In the genomic region with DNA sequence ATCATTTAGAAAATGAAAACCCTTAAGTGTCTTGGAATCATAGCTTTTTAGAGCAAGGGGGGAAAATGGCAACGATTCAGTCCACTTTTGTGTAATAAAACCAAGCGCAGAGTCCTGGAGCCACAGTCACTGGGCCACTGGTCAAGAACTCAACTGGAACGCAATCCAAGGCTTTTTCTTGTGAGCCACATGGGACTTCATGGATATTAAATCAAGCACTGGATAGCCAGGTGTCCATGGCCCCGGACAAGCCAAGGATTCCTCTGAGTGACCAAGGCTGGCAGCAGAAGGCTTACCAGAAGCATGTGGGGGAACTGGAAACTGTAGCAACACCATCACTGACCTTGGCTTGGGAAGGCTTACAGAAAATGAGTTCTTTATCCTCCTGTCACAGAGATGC, we compare ENCODE assay signal across 30 mouse cellular contexts. TPM values are rescaled to one million over a fixed set of nuclear protein-coding genes. Genes with fewer than 3 reads are reported as not detected.
DNase-seq lines count a peak whose midpoint lies in the region; TF ChIP-seq lines count a peak whose summit lies in the region.
"Had no signal": no experiment of that assay in that cellular context is flagged by ENCODE, and none has a peak within 500 bp of the region (broad histone marks: within the 10 kb centered on the region; RNA-seq: fewer than 3 reads in every experiment).

No protein-coding gene starts in this region.

- H3K27ac ChIP-seq in heart, embryonic 10.5 days: no peak overlapping the region
- no peak overlapping the region for H3K27ac ChIP-seq in layer of hippocampus, adult 2 months
- H3K27ac ChIP-seq: embryonic facial prominence, embryonic 10.5 days; embryonic facial prominence, embryonic 15.5 days; forebrain, embryonic 12.5 days; heart, embryonic 13.5 days; hindbrain, embryonic 10.5 days; left cerebral cortex, adult 2 months; limb, embryonic 12.5 days; liver, embryonic 15.5 days; stomach, embryonic 15.5 days had no signal

- peak; percentile 73 for DNase-seq in adrenal gland, adult 8-10 months
- no peak for DNase-seq in adrenal gland, postnatal 25 days
- DNase-seq in heart, adult 9 months (ENCODE audit: low spot score in 2 of 2): peak; percentile 28 to 31
- DNase-seq in heart, embryonic 10.5 days (ENCODE audit: low spot score): no peak
- peak; percentile 56 for DNase-seq in adrenal gland, postnatal 14 days
- peak; percentile 47 for DNase-seq in gastrocnemius, postnatal 14 days
- no peak for DNase-seq in layer of hippocampus, adult 2 months (ENCODE audit: low spot score in 2 of 2)
- DNase-seq in neural tube, embryonic 10.5 days (ENCODE audit: extremely low spot score, low spot score): no peak
- DNase-seq: cerebellum, adult 18-20 months; cerebellum, postnatal 25 days; forebrain, postnatal 0 days; heart, postnatal 10 days; kidney, adult 9 months; kidney, postnatal 14 days; lung, embryonic 14.5 days; lung, postnatal 14 days had no signal

- H3K4me3 ChIP-seq in heart, embryonic 10.5 days: no peak overlapping the region
- H3K4me3 ChIP-seq in layer of hippocampus, adult 2 months: no peak overlapping the region
- H3K4me3 ChIP-seq: embryonic facial prominence, embryonic 10.5 days; embryonic facial prominence, embryonic 15.5 days; forebrain, embryonic 12.5 days; heart, embryonic 13.5 days; hindbrain, embryonic 10.5 days; left cerebral cortex, adult 2 months; limb, embryonic 12.5 days; liver, embryonic 15.5 days; stomach, embryonic 15.5 days had no signal

- no peak for TF ChIP-seq CTCF in layer of hippocampus, adult 2 months (conservative IDR thresholded peaks at IDR 0.05)

- no peaks in the 10 kb centered on the region for H3K4me1 ChIP-seq in heart, embryonic 10.5 days
- H3K4me1 ChIP-seq: heart, embryonic 13.5 days; limb, embryonic 12.5 days; liver, embryonic 15.5 days; stomach, embryonic 15.5 days had no signal

- H3K9me3 ChIP-seq in heart, embryonic 10.5 days: no peaks in the 10 kb centered on the region
- H3K9me3 ChIP-seq: embryonic facial prominence, embryonic 10.5 days; embryonic facial prominence, embryonic 15.5 days; forebrain, embryonic 12.5 days; G1E; heart, embryonic 13.5 days; hindbrain, embryonic 10.5 days; limb, embryonic 12.5 days; liver, embryonic 15.5 days; stomach, embryonic 15.5 days had no signal

- intact Hi-C loops in gastrocnemius, postnatal 14 days (cut with DNase I; ENCODE audit: low total_unique reads): no loop called here

- no peaks in the 10 kb centered on the region for H3K36me3 ChIP-seq in heart, embryonic 10.5 days
- H3K36me3 ChIP-seq: embryonic facial prominence, embryonic 10.5 days; embryonic facial prominence, embryonic 15.5 days; forebrain, embryonic 12.5 days; G1E; heart, embryonic 13.5 days; hindbrain, embryonic 10.5 days; limb, embryonic 12.5 days; liver, embryonic 15.5 days; stomach, embryonic 15.5 days had no signal

- H3K27me3 ChIP-seq in heart, embryonic 10.5 days (ENCODE audit: insufficient read depth, poor library complexity, severe bottlenecking): no peaks in the 10 kb centered on the region
- H3K27me3 ChIP-seq: embryonic facial prominence, embryonic 15.5 days; forebrain, embryonic 12.5 days; heart, embryonic 13.5 days; limb, embryonic 12.5 days; liver, embryonic 15.5 days; stomach, embryonic 15.5 days had no signal

- 89% methylated on average over 4 of the region's 4 CpGs for WGBS in heart, embryonic 10.5 days

RNA-seq across cellular contexts. Expression of a gene that starts 57.7 kb away (rescaled TPM):
- total RNA-seq in adrenal gland, adult 8-10 months (2022): not detected
- not detected in 2 replicates for total RNA-seq in adrenal gland, postnatal 25 days (2021)
- 0.04 and 0.11 TPM in 2 replicates for polyA plus RNA-seq in heart, embryonic 10.5 days (2016; fragmentation: Nextera tagmentation; extraction: Ambion mirVana)
- not detected in 2 replicates for total RNA-seq in adrenal gland, postnatal 14 days (2021)
- total RNA-seq in gastrocnemius, postnatal 14 days (2021): not detected
- not detected for total RNA-seq in layer of hippocampus, adult 2 months (2021)
- total RNA-seq: heart, postnatal 10 days; layer of hippocampus, postnatal 14 days; left cerebral cortex, adult 2 months; left cerebral cortex, postnatal 25 days; liver, adult 2 months had no signal
- polyA plus RNA-seq: embryonic facial prominence, embryonic 15.5 days; forebrain, embryonic 12.5 days; forebrain, postnatal 0 days; hindbrain, embryonic 10.5 days; limb, embryonic 12.5 days; liver, adult 2 months; lung, embryonic 14.5 days; neural tube, embryonic 14.5 days had no signal

Comparison
In these comparisons a context has a peak if more than half of its experiments do, and no peak if none do; other contexts are left out.
1. DNase-seq: peak in adrenal gland, adult 8-10 months (single experiment), heart, adult 9 months (2 of 2), adrenal gland, postnatal 14 days (single experiment) and gastrocnemius, postnatal 14 days (single experiment); none in adrenal gland, postnatal 25 days (single experiment), heart, embryonic 10.5 days (single experiment), layer of hippocampus, adult 2 months (0 of 2) and neural tube, embryonic 10.5 days (single experiment).